25 mouse cellular contexts compared by ENCODE assay signal in genomic region chr19:41888191-41888590, GRCm38 (mm10). TPM values are rescaled to one million over a fixed set of nuclear protein-coding genes. Genes with fewer than 3 reads are reported as not detected.
DNase-seq lines count a peak whose midpoint lies in the region; ATAC-seq and TF ChIP-seq lines count a peak whose summit lies in the region.
"Had no signal": no experiment of that assay in that cellular context is flagged by ENCODE, and none has a peak within 500 bp of the region (broad histone marks: within the 10 kb centered on the region; RNA-seq: fewer than 3 reads in every experiment).

No protein-coding gene starts in this region.

- no peak for TF ChIP-seq CTCF in intestine, postnatal 0 days (IDR thresholded peaks at IDR 0.05; ENCODE audit: low read depth)

- no peaks in the 10 kb centered on the region for H3K9me3 ChIP-seq in megakaryocyte, embryonic 14.5 days
- no peaks in the 10 kb centered on the region for H3K9me3 ChIP-seq in intestine, postnatal 0 days (ENCODE audit: control insufficient read depth)
- H3K9me3 ChIP-seq: forebrain, embryonic 10.5 days; heart, embryonic 12.5 days; hindbrain, embryonic 13.5 days; limb, embryonic 10.5 days; limb, embryonic 15.5 days; midbrain, embryonic 13.5 days; neural tube, embryonic 13.5 days had no signal

- H3K4me2 ChIP-seq in intestine, postnatal 0 days (replicated peaks; ENCODE audit: low read depth): no peak overlapping the region
- H3K4me2 ChIP-seq: heart, embryonic 12.5 days; hindbrain, embryonic 13.5 days; limb, embryonic 15.5 days; midbrain, embryonic 13.5 days; neural tube, embryonic 13.5 days had no signal

- no peak for ATAC-seq in megakaryocyte, adult 5-6 weeks (ENCODE audit: poor library complexity, severe bottlenecking)
- ATAC-seq in intestine, postnatal 0 days: peak; percentile 84
- ATAC-seq: forebrain, embryonic 16.5 days; midbrain, embryonic 13.5 days had no signal

- peak; percentile 26 for DNase-seq in kidney, adult 11 months
- DNase-seq in kidney, postnatal 10 days: no peak
- DNase-seq in urinary bladder, postnatal 36 days (ENCODE audit: low spot score in 2 of 2): no peak
- no peak for DNase-seq in layer of hippocampus, adult 9-11 months
- DNase-seq: adrenal gland, postnatal 25 days; cerebellum, adult 8-10 months; cerebellum, postnatal 25 days; gastrocnemius, adult 2 months; gastrocnemius, postnatal 36 days; heart, adult 18-20 months; heart, postnatal 4 days; kidney, postnatal 36 days; lung, postnatal 36 days; right cerebral cortex, postnatal 4 days had no signal

- H3K4me3 ChIP-seq in megakaryocyte, embryonic 14.5 days (replicated peaks): peak overlapping the region; percentile 70
- no peak overlapping the region for H3K4me3 ChIP-seq in intestine, postnatal 0 days (ENCODE audit: low read depth, low read length)
- H3K4me3 ChIP-seq: forebrain, embryonic 10.5 days; gastrocnemius, adult 2 months; heart, embryonic 12.5 days; hindbrain, embryonic 13.5 days; limb, embryonic 10.5 days; limb, embryonic 15.5 days; midbrain, embryonic 13.5 days; neural tube, embryonic 13.5 days had no signal

- H3K36me3 ChIP-seq in megakaryocyte, embryonic 14.5 days (replicated peaks; ENCODE audit: low read length): peaks cover 91% of the 10 kb centered on the region
- peaks cover 37% of the 10 kb centered on the region for H3K36me3 ChIP-seq in intestine, postnatal 0 days (ENCODE audit: control insufficient read depth, insufficient read depth)

- H3K27ac ChIP-seq in intestine, postnatal 0 days (ENCODE audit: low read depth, low read length): peak overlapping the region; percentile 68
- H3K27ac ChIP-seq: forebrain, embryonic 10.5 days; gastrocnemius, adult 2 months; hindbrain, embryonic 13.5 days; limb, embryonic 10.5 days; limb, embryonic 15.5 days; midbrain, embryonic 13.5 days; neural tube, embryonic 13.5 days had no signal

- H3K4me1 ChIP-seq in megakaryocyte, embryonic 14.5 days: peaks cover 48% of the 10 kb centered on the region
- 0 out of 2 replicates have a peak, but pooled peaks cover 2% of the 10 kb centered on the region for H3K4me1 ChIP-seq in intestine, postnatal 0 days (replicated peaks; ENCODE audit: control insufficient read depth, insufficient read depth, low read length)
- H3K4me1 ChIP-seq: forebrain, embryonic 10.5 days; heart, embryonic 12.5 days; hindbrain, embryonic 13.5 days; limb, embryonic 10.5 days; limb, embryonic 15.5 days; midbrain, embryonic 13.5 days; neural tube, embryonic 13.5 days had no signal

- no peak overlapping the region for H3K9ac ChIP-seq in intestine, postnatal 0 days (ENCODE audit: low read depth, low read length)
- H3K9ac ChIP-seq: heart, embryonic 12.5 days; hindbrain, embryonic 13.5 days; limb, embryonic 15.5 days; midbrain, embryonic 13.5 days; neural tube, embryonic 13.5 days had no signal

- H3K27me3 ChIP-seq in megakaryocyte, embryonic 14.5 days (replicated peaks): no peaks in the 10 kb centered on the region
- H3K27me3 ChIP-seq in intestine, postnatal 0 days (replicated peaks; ENCODE audit: control insufficient read depth, insufficient read depth, low read length): no peaks in the 10 kb centered on the region
- H3K27me3 ChIP-seq: heart, embryonic 12.5 days; hindbrain, embryonic 13.5 days; limb, embryonic 15.5 days; midbrain, embryonic 13.5 days; neural tube, embryonic 13.5 days had no signal

RNA-seq across cellular contexts. Expression of gene Rrp12, which starts 7.8 kb away (rescaled TPM):
- polyA plus RNA-seq in megakaryocyte, embryonic 14.5 days (2012; ENCODE audit: insufficient read depth, low replicate concordance): 8.9 and 14.4 TPM in 2 replicates
- 2.3 and 3.4 TPM in 2 replicates for total RNA-seq in megakaryocyte, adult 5-6 weeks (2015)
- 4.6 and 5.1 TPM in 2 replicates for total RNA-seq in megakaryocyte, adult 5-6 weeks (2017)
- 4.7 and 5.0 TPM in 2 replicates for polyA plus RNA-seq in intestine, postnatal 0 days (2015; fragmentation: Nextera tagmentation; extraction: Ambion mirVana)

RNA-seq across cellular contexts. Expression of gene Pgam1, which starts 23.5 kb away (rescaled TPM):
- polyA plus RNA-seq in megakaryocyte, embryonic 14.5 days (2012; ENCODE audit: insufficient read depth, low replicate concordance): 654 and 1,266 TPM in 2 replicates
- 587 and 602 TPM in 2 replicates for total RNA-seq in megakaryocyte, adult 5-6 weeks (2015)
- 254 and 291 TPM in 2 replicates for total RNA-seq in megakaryocyte, adult 5-6 weeks (2017)
- polyA plus RNA-seq in intestine, postnatal 0 days (2015; fragmentation: Nextera tagmentation; extraction: Ambion mirVana): 213 and 223 TPM in 2 replicates

RNA-seq across cellular contexts. Expression of gene Frat2, which starts 40.3 kb away (rescaled TPM):
- polyA plus RNA-seq in megakaryocyte, embryonic 14.5 days (2012; ENCODE audit: insufficient read depth, low replicate concordance): 16.8 and 19.5 TPM in 2 replicates
- 7.7 and 9.5 TPM in 2 replicates for total RNA-seq in megakaryocyte, adult 5-6 weeks (2015)
- total RNA-seq in megakaryocyte, adult 5-6 weeks (2017): 9.2 and 9.4 TPM in 2 replicates
- polyA plus RNA-seq in intestine, postnatal 0 days (2015; fragmentation: Nextera tagmentation; extraction: Ambion mirVana): 3.8 and 4.5 TPM in 2 replicates

RNA-seq across cellular contexts. Expression of gene Exosc1, which starts 45.0 kb away (rescaled TPM):
- polyA plus RNA-seq in megakaryocyte, embryonic 14.5 days (2012; ENCODE audit: insufficient read depth, low replicate concordance): 5.4 and 13.5 TPM in 2 replicates
- total RNA-seq in megakaryocyte, adult 5-6 weeks (2015): 37.0 and 38.6 TPM in 2 replicates
- 29.3 and 40.2 TPM in 2 replicates for total RNA-seq in megakaryocyte, adult 5-6 weeks (2017)
- polyA plus RNA-seq in intestine, postnatal 0 days (2015; fragmentation: Nextera tagmentation; extraction: Ambion mirVana): 32.3 and 33.3 TPM in 2 replicates

RNA-seq across cellular contexts. Expression of gene Zdhhc16, which starts 45.1 kb away (rescaled TPM):
- 18.8 and 25.3 TPM in 2 replicates for polyA plus RNA-seq in megakaryocyte, embryonic 14.5 days (2012; ENCODE audit: insufficient read depth, low replicate concordance)
- 25.9 and 36.1 TPM in 2 replicates for total RNA-seq in megakaryocyte, adult 5-6 weeks (2015)
- 22.4 and 26.4 TPM in 2 replicates for total RNA-seq in megakaryocyte, adult 5-6 weeks (2017)
- polyA plus RNA-seq in intestine, postnatal 0 days (2015; fragmentation: Nextera tagmentation; extraction: Ambion mirVana): 37.7 and 38.4 TPM in 2 replicates
